Mouse (Mus musculus) right cerebral cortex, adult 18-20 months (tissue): ENCODE measurements around the gene Tom1l2.

Experiments used
- DNase-seq: peaks from one replicate; pipeline ENCODE4 v3.0.0; 2022; ENCODE audit warnings: mixed read lengths

The Tom1l2 gene

DNA sequence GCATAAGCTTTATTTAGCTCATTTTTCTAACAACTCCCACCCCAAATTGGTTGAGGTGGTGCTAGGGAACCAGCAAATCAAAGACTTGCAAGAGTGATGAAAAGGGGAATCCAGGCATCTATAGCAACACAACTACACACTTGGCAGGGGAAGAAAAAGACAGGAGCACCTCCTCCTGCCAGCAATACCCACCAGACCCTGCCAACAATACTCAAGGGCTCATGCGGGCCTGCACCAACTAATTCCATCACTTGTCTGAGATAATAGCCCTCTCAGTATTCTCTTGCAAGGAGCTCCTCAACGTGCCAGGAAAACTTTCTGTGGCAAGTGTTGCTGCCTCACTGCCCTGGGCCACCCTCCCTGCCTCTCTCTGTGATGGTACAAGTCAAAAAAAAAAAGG lies 49.2 kb downstream of the Tom1l2 start:
- DNase-seq = no peak

DNA sequence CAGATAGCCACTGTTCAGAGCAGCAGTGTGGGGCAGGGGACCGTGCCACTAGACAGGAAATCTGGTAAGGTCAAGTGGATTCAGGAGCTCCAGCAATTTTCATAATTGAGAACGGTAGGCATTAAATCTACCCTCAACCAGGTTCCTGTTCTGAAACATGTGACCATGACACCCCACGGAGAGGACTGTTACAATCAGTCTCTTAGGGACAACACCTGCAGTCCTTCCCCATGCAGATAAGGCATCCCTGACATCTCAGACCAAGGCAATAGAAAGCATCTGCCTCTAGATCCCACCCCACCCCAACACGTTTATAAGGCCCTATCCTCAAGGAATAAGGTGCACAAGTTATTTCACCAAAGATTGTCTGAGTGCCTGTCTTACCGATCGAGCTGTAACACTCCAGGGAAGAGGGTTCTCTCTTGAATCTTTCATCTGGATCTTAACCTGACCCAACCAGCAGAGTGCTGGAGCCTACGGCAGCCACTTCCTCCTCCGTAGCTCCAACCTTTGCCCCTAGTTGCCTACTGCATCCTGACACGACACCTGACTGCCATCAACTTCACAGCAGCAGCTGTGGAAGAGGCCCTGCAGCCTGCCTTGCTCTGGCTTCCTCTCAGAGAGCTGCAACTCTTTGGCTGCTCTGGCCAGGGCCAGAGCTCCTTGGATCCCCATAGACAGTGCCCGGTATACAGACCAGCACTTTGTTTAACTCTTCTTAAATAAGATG lies 50.2 kb downstream of the Tom1l2 start:
- no peak for DNase-seq

GRCm38 (mm10) chr11:60301588-60302208 lies 51.0 kb downstream of the Tom1l2 start:
- no peak for DNase-seq

GRCm38 (mm10) chr11:60300318-60300717 lies 52.4 kb downstream of the Tom1l2 start:
- DNase-seq = no peak

- no peak for DNase-seq
Measured at GRCm38 (mm10) chr11:60297772-60298171, 54.9 kb downstream of the Tom1l2 start.

- DNase-seq = no peak
Measured at GRCm38 (mm10) chr11:60294630-60295313, 57.9 kb downstream of the Tom1l2 start.

GRCm38 (mm10) chr11:60293683-60294629 lies 58.7 kb downstream of the Tom1l2 start:
- peak; percentile 54 for DNase-seq

DNA sequence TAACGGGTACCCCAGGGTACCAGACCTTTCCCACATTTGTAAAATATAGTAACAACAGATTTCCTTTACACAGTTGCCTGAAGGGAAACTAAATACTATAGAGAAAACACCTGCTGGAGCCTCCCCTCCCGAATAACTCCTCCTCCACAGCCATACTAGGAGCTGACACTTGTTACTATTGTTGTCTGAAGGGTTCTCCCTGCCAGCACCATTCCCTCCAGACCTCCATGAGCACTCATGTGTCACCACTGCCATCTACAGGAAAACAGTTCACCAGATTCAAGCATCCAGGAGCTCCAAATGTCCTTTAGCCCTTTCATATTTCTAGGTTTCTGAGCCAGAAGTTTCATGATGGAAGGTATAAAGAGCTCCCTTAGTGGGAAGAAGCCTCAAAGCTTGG lies 60.0 kb downstream of the Tom1l2 start:
- peak; percentile 76 for DNase-seq

GRCm38 (mm10) chr11:60288980-60289379 lies 63.7 kb downstream of the Tom1l2 start:
- no peak for DNase-seq

DNA sequence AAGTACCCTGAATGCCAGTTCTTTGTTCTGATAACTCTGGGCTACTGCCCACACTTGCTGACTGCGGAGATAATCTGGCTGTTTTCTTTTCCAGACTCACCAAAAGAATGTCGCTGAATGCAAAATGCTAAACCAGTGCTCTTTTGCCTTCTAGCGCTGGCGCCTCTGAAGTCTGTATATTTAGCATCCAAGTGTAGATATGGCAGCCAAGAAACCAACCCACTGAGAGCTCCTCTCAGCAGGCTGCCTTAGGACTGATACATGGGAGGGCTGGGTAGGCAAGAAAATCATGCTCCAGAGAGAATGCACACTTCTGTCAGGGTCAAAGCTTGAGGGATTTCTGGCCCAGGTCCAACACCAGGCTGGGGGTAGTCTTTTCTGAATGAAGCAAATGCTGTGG lies 66.4 kb downstream of the Tom1l2 start:
- peak; percentile 66 for DNase-seq

- DNase-seq = no peak
Measured at GRCm38 (mm10) chr11:60280429-60281414, 72.0 kb downstream of the Tom1l2 start.

DNA sequence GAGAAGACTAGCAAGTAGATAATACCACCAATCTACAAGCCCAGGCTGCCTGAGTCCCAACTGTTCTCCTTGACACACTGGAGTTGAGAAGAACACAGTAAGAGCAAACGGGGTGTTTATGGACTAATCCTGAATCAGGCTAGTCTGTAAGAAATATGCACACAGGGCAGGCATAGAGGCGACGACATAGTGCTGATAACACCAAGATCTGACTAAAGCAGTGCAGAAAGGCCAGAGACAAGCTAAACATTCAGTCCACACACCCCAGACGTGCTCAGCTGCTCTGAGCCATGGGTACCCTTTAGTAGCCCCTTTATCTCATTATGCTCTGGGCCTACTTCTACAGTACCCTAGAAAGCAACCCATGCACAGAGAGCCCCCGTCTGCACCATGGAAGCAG lies 73.2 kb downstream of the Tom1l2 start:
- no peak for DNase-seq

DNA sequence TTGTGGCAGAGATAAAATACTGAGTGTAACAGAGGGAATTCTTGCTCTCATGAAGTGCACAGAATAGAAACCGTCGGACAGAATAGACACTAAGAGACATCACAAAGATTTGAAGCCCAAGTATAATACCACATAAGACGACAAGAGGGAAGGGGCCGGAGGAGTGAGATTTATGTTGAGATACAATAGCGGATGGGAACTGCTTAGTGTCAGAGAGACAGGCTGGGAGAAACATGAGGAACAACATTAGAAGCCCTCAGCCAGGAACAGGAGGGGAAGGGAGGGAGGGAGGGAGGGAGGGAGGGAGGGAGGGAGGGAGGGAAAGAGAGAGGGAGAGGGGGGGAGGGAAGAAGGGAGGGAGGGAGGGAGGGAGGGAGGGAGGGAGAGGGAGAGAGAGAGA lies 74.9 kb downstream of the Tom1l2 start:
- DNase-seq = no peak

DNA sequence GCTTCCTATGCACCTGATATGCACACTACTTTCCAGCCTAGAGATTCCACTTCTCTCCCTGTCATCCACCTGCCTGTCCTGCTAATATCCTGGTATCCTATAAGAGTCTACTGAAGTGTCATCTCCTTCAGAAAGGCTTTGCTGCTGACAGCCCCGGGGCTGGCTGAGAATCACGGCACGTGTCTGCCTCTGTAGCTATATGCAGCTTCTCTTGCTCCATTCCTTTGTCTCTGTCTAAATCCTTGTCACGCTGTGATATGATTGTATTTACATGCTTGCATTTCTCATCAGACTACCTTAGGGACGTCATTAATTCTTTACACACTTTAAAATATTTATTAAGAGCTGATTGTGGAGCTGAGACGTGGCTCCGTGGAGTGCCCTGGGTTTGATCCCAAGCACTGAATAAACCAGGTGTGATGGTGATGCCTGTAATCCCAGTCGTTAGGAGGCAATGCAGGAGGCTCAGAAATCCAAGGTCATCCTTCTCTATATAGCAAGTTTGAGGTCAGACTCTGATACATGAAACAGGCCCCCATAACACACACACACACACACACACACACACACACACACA lies 75.5 kb downstream of the Tom1l2 start:
- no peak for DNase-seq

GRCm38 (mm10) chr11:60276408-60277093 lies 76.2 kb downstream of the Tom1l2 start:
- DNase-seq = no peak

- DNase-seq = no peak
Measured at GRCm38 (mm10) chr11:60273273-60273805, 79.4 kb downstream of the Tom1l2 start.

- DNase-seq = no peak
Measured at GRCm38 (mm10) chr11:60268563-60268962, 84.1 kb downstream of the Tom1l2 start.

DNA sequence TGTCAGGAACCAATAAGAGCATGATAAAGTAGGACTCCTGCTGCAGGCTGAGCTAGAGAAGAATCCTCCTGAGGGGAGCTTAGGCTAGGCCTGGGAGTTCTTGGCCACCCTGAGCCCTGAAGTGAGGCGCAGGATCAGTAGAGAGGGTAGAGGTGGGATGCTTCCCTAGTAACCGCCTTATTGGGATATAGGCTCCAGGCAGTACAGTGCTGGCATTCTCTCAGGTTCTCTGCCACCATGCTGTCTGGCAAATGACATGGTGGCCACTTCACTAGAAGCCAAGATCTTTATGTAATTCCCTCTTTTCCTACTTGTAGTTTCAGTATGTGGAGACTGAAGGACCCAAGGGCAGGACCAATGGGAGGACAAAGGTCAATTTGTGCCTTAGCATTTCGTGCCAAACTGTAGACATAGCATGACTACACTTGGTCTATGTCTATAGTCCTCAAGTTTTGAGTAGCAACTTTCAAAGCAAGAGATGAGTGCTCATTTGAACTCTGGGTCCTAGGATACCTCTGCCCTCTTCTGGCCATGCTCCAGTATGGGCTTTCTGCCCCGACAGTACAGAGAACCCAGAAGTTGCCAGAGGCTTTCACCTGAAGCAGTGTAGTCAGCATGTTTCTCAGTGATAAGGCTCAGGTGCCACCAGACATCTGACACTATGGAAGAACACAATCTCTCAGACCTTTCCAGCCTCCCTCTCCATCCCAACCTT lies 87.3 kb downstream of the Tom1l2 start:
- no peak for DNase-seq

GRCm38 (mm10) chr11:60264651-60265050 lies 88.1 kb downstream of the Tom1l2 start:
- no peak for DNase-seq

DNA sequence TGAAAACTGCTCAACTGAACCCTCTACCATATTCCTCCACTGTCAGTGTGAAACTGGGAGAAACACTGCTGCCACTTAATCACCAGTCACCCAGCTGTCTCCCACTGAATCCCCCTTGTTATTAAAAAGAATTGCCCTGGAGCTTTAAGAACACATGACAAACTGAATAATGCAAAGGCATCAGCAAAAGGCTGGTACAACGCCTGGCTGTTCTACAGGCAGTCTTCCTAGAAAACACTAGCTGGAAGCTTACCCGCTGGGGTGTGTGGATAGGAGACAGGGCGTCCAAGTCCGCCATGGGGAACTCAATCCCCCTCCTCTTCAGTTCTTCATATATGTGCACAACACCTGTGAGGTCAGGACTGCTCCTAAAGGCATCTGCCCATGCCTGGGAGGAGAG lies 90.3 kb downstream of the Tom1l2 start:
- DNase-seq = no peak
